ENCODE assay signal across 8 mouse cellular contexts in the genomic region with DNA sequence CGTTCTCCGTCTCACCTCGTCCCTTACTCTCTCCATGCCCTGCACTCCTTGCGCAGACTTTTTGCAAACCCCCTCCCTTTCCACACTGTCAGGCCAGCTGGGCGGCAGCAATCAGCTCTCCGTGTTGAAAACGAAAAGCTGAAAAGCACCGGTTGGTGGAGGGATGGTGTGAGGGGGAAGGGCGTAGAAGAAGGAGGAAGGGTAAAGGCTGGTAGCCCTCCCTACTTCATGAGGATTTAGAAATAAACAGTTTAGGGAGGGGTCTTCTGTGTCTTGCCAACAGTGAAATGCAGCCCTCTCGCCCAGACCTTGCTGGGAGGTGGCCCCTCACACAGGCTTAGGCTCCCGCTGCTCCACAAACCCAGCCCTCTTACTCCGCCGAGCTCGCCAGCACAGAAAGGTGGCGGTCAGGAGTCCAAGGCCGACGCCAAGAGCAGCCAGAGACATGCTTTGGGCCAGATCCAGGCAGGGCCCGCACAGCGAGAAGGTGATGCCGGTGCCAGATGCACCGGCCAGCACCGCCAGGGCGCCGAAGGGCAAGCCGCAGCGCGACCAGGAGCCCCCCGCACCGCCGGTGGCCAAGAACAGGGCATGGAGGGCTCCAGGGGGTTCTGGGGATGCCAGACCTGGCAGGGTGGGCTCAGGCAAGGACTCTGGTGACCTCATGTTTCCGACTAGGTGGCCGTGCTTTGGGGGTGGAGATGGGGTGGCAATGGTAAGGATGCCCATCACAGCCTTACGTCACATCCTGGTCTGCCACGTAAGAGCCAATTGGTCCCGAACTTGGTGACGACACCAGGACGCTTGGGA. TPM values are rescaled to one million over a fixed set of nuclear protein-coding genes. Genes with fewer than 3 reads are reported as not detected.
DNase-seq lines count a peak whose midpoint lies in the region; ATAC-seq lines count a peak whose summit lies in the region.

No protein-coding gene starts in this region.

- H3K36me3 ChIP-seq in heart, embryonic 12.5 days, result peaks cover 19% of the 10 kb centered on the region
- H3K36me3 ChIP-seq in kidney, embryonic 15.5 days, result peaks cover 20% of the 10 kb centered on the region
- H3K36me3 ChIP-seq in limb, embryonic 15.5 days, result peaks cover 21% of the 10 kb centered on the region

- DNase-seq in urinary bladder, postnatal 4 days (ENCODE audit: low spot score in 2 of 2), result peak; percentile 54 to 61
- DNase-seq in urinary bladder, postnatal 10 days (ENCODE audit: low spot score), result no peak
- peak; percentile 71 for DNase-seq in embryo, embryonic 11.5 days (ENCODE audit: low read depth, low spot score)
- peak; percentile 31 for DNase-seq in naive thymus-derived CD4-positive, alpha-beta T cell, adult 2 months (ENCODE audit: low read depth)
- no peak for DNase-seq in adipocyte (ENCODE audit: low spot score)

- 2% methylated on average over 37 of the region's 37 CpGs for WGBS in heart, embryonic 12.5 days
- 3% methylated on average over 37 of the region's 37 CpGs for WGBS in kidney, embryonic 15.5 days
- WGBS in limb, embryonic 15.5 days, result 2% methylated on average over 37 of the region's 37 CpGs

- no peaks in the 10 kb centered on the region for H3K9me3 ChIP-seq in heart, embryonic 12.5 days (replicated peaks)
- H3K9me3 ChIP-seq in kidney, embryonic 15.5 days (replicated peaks), result no peaks in the 10 kb centered on the region
- no peaks in the 10 kb centered on the region for H3K9me3 ChIP-seq in limb, embryonic 15.5 days

- peak overlapping the region; percentile 83 for H3K4me2 ChIP-seq in heart, embryonic 12.5 days
- H3K4me2 ChIP-seq in kidney, embryonic 15.5 days, result peak overlapping the region; percentile 98
- peak overlapping the region; percentile 95 for H3K4me2 ChIP-seq in limb, embryonic 15.5 days

- H3K27ac ChIP-seq in heart, embryonic 12.5 days (ENCODE audit: poor library complexity, severe bottlenecking), result no peak overlapping the region
- H3K27ac ChIP-seq in kidney, embryonic 15.5 days, result peak overlapping the region; percentile 33; the same call in 1 of the 2 replicates
- peak overlapping the region; percentile 96 for H3K27ac ChIP-seq in limb, embryonic 15.5 days

- ATAC-seq in heart, embryonic 12.5 days (ENCODE audit: insufficient number of reproducible peaks, low FRiP score), result no peak
- 0 out of 2 replicates have a peak, but pooled peaks have one; percentile 2 for ATAC-seq in kidney, embryonic 15.5 days (replicated peaks; ENCODE audit: low FRiP score)
- no peak; the same call in 1 of the 2 replicates for ATAC-seq in limb, embryonic 15.5 days (ENCODE audit: insufficient number of reproducible peaks, low FRiP score, low TSS enrichment, low read depth)

- peak overlapping the region; percentile 71 for H3K9ac ChIP-seq in heart, embryonic 12.5 days
- peak overlapping the region; percentile 62 for H3K9ac ChIP-seq in kidney, embryonic 15.5 days
- peak overlapping the region; percentile 65 for H3K9ac ChIP-seq in limb, embryonic 15.5 days

- H3K27me3 ChIP-seq in heart, embryonic 12.5 days (replicated peaks), result peaks cover 27% of the 10 kb centered on the region
- H3K27me3 ChIP-seq in kidney, embryonic 15.5 days, result peaks cover 32% of the 10 kb centered on the region
- H3K27me3 ChIP-seq in limb, embryonic 15.5 days, result no peaks in the 10 kb centered on the region; the same call in none of the 2 replicates

- H3K4me1 ChIP-seq in heart, embryonic 12.5 days (replicated peaks), result peaks cover 46% of the 10 kb centered on the region
- peaks cover 52% of the 10 kb centered on the region for H3K4me1 ChIP-seq in kidney, embryonic 15.5 days
- peaks cover 61% of the 10 kb centered on the region for H3K4me1 ChIP-seq in limb, embryonic 15.5 days

- peak overlapping the region; percentile 50 for H3K4me3 ChIP-seq in heart, embryonic 12.5 days
- peak overlapping the region; percentile 54 for H3K4me3 ChIP-seq in kidney, embryonic 15.5 days (replicated peaks)
- H3K4me3 ChIP-seq in limb, embryonic 15.5 days, result peak overlapping the region; percentile 48

RNA-seq across cellular contexts. Expression of gene Ntn3, which starts 2.5 kb away (rescaled TPM):
- 2.0 and 2.6 TPM in 2 replicates for polyA plus RNA-seq in heart, embryonic 12.5 days (2016; fragmentation: Nextera tagmentation; extraction: Ambion mirVana)
- polyA plus RNA-seq in kidney, embryonic 15.5 days (2015; fragmentation: Nextera tagmentation; extraction: Ambion mirVana), result 5.1 and 5.6 TPM in 2 replicates
- 8.8 and 13.8 TPM in 2 replicates for polyA plus RNA-seq in limb, embryonic 15.5 days (2015; fragmentation: Nextera tagmentation; extraction: Ambion mirVana)

RNA-seq across cellular contexts. Expression of gene Tbc1d24, which starts 6.5 kb away (rescaled TPM):
- polyA plus RNA-seq in heart, embryonic 12.5 days (2016; fragmentation: Nextera tagmentation; extraction: Ambion mirVana), result 5.1 and 5.3 TPM in 2 replicates
- polyA plus RNA-seq in kidney, embryonic 15.5 days (2015; fragmentation: Nextera tagmentation; extraction: Ambion mirVana), result 5.9 and 6.7 TPM in 2 replicates
- 7.3 and 7.4 TPM in 2 replicates for polyA plus RNA-seq in limb, embryonic 15.5 days (2015; fragmentation: Nextera tagmentation; extraction: Ambion mirVana)

RNA-seq across cellular contexts. Expression of gene Tedc2, which starts 8.8 kb away (rescaled TPM):
- 6.0 and 7.5 TPM in 2 replicates for polyA plus RNA-seq in heart, embryonic 12.5 days (2016; fragmentation: Nextera tagmentation; extraction: Ambion mirVana)
- 13.6 and 14.3 TPM in 2 replicates for polyA plus RNA-seq in kidney, embryonic 15.5 days (2015; fragmentation: Nextera tagmentation; extraction: Ambion mirVana)
- 10.3 and 11.4 TPM in 2 replicates for polyA plus RNA-seq in limb, embryonic 15.5 days (2015; fragmentation: Nextera tagmentation; extraction: Ambion mirVana)

RNA-seq across cellular contexts. Expression of gene Ccnf, which starts 39.4 kb away (rescaled TPM):
- 49.4 and 55.8 TPM in 2 replicates for polyA plus RNA-seq in heart, embryonic 12.5 days (2016; fragmentation: Nextera tagmentation; extraction: Ambion mirVana)
- polyA plus RNA-seq in kidney, embryonic 15.5 days (2015; fragmentation: Nextera tagmentation; extraction: Ambion mirVana), result 67.5 and 71.1 TPM in 2 replicates
- 45.0 and 47.9 TPM in 2 replicates for polyA plus RNA-seq in limb, embryonic 15.5 days (2015; fragmentation: Nextera tagmentation; extraction: Ambion mirVana)

RNA-seq across cellular contexts. Expression of gene Atp6v0c, which starts 42.3 kb away (rescaled TPM):
- 534 and 535 TPM in 2 replicates for polyA plus RNA-seq in heart, embryonic 12.5 days (2016; fragmentation: Nextera tagmentation; extraction: Ambion mirVana)
- polyA plus RNA-seq in kidney, embryonic 15.5 days (2015; fragmentation: Nextera tagmentation; extraction: Ambion mirVana), result 546 and 562 TPM in 2 replicates
- 488 and 521 TPM in 2 replicates for polyA plus RNA-seq in limb, embryonic 15.5 days (2015; fragmentation: Nextera tagmentation; extraction: Ambion mirVana)

Comparison
In these comparisons a context has a peak if more than half of its experiments do, and no peak if none do; other contexts are left out.
1. DNase-seq: peak in urinary bladder, postnatal 4 days (2 of 2), embryo, embryonic 11.5 days (single experiment) and naive thymus-derived CD4-positive, alpha-beta T cell, adult 2 months (single experiment); none in urinary bladder, postnatal 10 days (single experiment) and adipocyte (single experiment).
2. Peak in every context shown above with its lines, with median percentiles within 50 percentile points of each other: H3K4me2 ChIP-seq, H3K4me3 ChIP-seq and H3K9ac ChIP-seq.